Mouse (Mus musculus) small intestine, adult 2 months (tissue): ENCODE measurements around the gene Kirrel3. TPM values are rescaled to one million over a fixed set of nuclear protein-coding genes. Genes with fewer than 3 reads are reported as not detected.

Experiments used
- H3K27ac ChIP-seq: fragments of 200-500 bp; 2 replicates; pipeline ENCODE4 v1.5.1; 2012; ENCODE audit warnings: low read depth, low read length, control low read depth, inconsistent platforms; ENCODE audit not compliant: insufficient read depth
- H3K27me3 ChIP-seq: fragments of 200-500 bp; 2 replicates; pipeline ENCODE4 v1.6.1; 2012; ENCODE audit warnings: mild to moderate bottlenecking, moderate library complexity, low read length, inconsistent platforms; ENCODE audit not compliant: control insufficient read depth, insufficient read depth
- H3K36me3 ChIP-seq: fragments of 200-500 bp; 2 replicates; pipeline ENCODE4 v1.6.1; 2012; ENCODE audit warnings: mild to moderate bottlenecking, low read length, control low read depth, inconsistent platforms; ENCODE audit not compliant: control insufficient read depth, insufficient read depth
- H3K4me1 ChIP-seq: fragments of 200-500 bp; 2 replicates; pipeline ENCODE4 v1.6.1; 2012; ENCODE audit warnings: low read length, inconsistent platforms, mixed read lengths; ENCODE audit not compliant: control insufficient read depth, insufficient read depth, insufficient read length
- H3K4me3 ChIP-seq: fragments of 200-500 bp; 2 replicates; pipeline ENCODE4 v1.5.1; 2012; ENCODE audit warnings: low read depth, mild to moderate bottlenecking, control low read depth, inconsistent platforms, low read length, moderate library complexity
- CTCF ChIP-seq: fragments of 200-500 bp; IDR thresholded peaks from 2 replicates; pipeline ENCODE4 v1.5.1; 2012; ENCODE audit warnings: low read depth, mild to moderate bottlenecking, control low read depth, inconsistent platforms, low read length, moderate library complexity, mixed read lengths; ENCODE audit not compliant: insufficient replicate concordance, insufficient read length; ENCODE audit errors: extremely low read depth
- POLR2A ChIP-seq: fragments of 200-500 bp; IDR thresholded peaks from 2 replicates; pipeline ENCODE4 v1.6.1; 2012; ENCODE audit warnings: low read depth, mild to moderate bottlenecking, control low read depth, inconsistent platforms, low read length, moderate library complexity
- WGBS: fragments of 180-500 bp; shearing (Covaris S2); methylation state at CpG from one replicate; pipeline ENCODE4 v1.1.7; 2018; 5-methylcytosine and 5-hydroxymethylcytosine counted together
- polyA plus RNA-seq: library from polyadenylated mRNA; depleted of rRNA; stranded (reverse); fragments of >200 nt; gene quantifications from 2 replicates; pipeline ENCODE4 v1.2.3, GENCODE M21; 2012

Gene Kirrel3
- polyA plus RNA-seq, 1 experiment: 0.22 TPM

DNA sequence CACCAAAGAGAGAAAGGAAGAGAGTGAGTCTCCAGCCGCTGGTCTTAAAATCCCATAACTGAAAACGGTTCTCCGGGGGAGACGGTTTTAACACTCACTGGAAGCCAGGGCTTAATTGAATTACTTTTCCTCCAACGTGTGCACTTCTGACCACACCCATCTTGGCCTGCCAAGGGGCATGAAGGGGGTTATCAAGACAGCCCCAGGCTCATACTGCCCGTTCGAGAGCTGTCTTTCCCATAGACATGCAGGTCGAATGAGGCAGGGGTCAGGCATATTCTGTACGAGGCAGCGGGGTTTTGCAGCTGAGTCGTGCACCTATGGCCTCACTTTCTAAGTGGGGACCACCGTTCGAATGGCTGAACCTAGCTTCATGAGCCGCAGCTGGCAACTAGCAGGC is 475.5 kb downstream of the Kirrel3 start:
- Histone ChIP-seq H3K4me1 (no peaks in the 10 kb centered on the region), H3K27me3 (no peaks in the 10 kb centered on the region), H3K4me3 (no peak overlapping the region), H3K36me3 (no peaks in the 10 kb centered on the region), H3K27ac (no peak overlapping the region)
- TF ChIP-seq POLR2A: no peak
- TF ChIP-seq CTCF: no peak
- WGBS: 67% methylated on average over 14 of the region's 14 CpGs

- no peak for TF ChIP-seq CTCF
- TF ChIP-seq POLR2A: no peak
- Histone ChIP-seq H3K27ac (no peak overlapping the region), H3K4me3 (no peak overlapping the region), H3K27me3 (no peaks in the 10 kb centered on the region), H3K36me3 (no peaks in the 10 kb centered on the region), H3K4me1 (no peaks in the 10 kb centered on the region)
- 89% methylated on average over 4 of the region's 4 CpGs for WGBS
Observed at GRCm38 (mm10) chr9:34962251-34962650, 476.6 kb downstream of the Kirrel3 start.

- Histone ChIP-seq H3K4me3 (no peak overlapping the region), H3K27ac (no peak overlapping the region), H3K36me3 (no peaks in the 10 kb centered on the region), H3K4me1 (no peaks in the 10 kb centered on the region), H3K27me3 (no peaks in the 10 kb centered on the region)
- TF ChIP-seq CTCF (no peak), POLR2A (no peak)
- 63% methylated on average over 3 of the region's 3 CpGs for WGBS
Observed at GRCm38 (mm10) chr9:34963593-34963992, 477.9 kb downstream of the Kirrel3 start.

- no peaks in the 10 kb centered on the region for H3K27me3 ChIP-seq
- H3K4me3 ChIP-seq: no peak overlapping the region
- H3K36me3 ChIP-seq: no peaks in the 10 kb centered on the region
- no peak for TF ChIP-seq POLR2A
- TF ChIP-seq CTCF: no peak
- WGBS: 83% methylated on average over 14 of the region's 14 CpGs
- H3K27ac ChIP-seq: no peak overlapping the region
- no peaks in the 10 kb centered on the region for H3K4me1 ChIP-seq
Observed at GRCm38 (mm10) chr9:34964172-34965040, 478.7 kb downstream of the Kirrel3 start.

DNA sequence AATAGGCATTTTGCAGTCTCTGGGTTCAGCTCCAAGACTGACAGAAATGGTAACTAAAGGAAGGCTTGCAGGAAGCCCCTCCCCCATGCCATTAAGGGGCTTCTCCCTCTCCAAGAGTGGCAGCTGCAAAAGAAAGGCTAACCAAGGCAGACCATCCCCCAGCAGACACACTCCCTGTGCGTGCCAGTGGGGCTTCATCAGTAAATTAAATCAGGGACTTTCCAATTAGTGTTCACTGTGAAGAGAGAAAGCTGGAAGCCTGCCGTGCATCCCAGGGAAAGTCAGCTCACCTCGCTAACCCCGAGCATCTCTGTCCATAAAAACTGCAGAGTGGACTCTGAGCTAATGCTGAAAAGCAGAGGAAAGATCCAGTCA is 479.3 kb downstream of the Kirrel3 start:
- no peaks in the 10 kb centered on the region for H3K27me3 ChIP-seq
- H3K36me3 ChIP-seq: no peaks in the 10 kb centered on the region
- H3K4me1 ChIP-seq: no peaks in the 10 kb centered on the region
- TF ChIP-seq CTCF: no peak
- TF ChIP-seq POLR2A: no peak
- no peak overlapping the region for H3K27ac ChIP-seq
- WGBS: 55% methylated on average over 4 of the region's 4 CpGs
- H3K4me3 ChIP-seq: no peak overlapping the region

DNA sequence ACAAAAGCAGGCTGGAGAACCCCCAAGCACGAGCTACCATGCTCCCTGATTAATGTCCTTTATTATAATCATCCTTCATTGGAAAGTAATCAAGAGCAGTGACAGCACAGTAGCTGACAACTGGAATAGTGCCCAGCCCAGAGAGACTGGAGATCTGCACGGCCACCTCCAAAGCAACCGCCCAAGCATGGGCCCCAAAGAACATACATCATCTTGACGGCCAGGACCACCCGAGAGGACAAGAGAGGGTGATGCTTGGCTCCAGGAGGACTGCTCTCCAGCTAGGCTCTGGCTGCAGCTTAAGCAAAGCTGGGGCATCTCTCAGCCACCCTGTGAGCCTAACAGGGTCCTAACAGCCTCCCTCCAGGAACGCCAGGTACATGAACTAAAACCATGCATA is 482.1 kb downstream of the Kirrel3 start:
- no peak overlapping the region for H3K4me3 ChIP-seq
- no peaks in the 10 kb centered on the region for H3K36me3 ChIP-seq
- WGBS: 50% methylated on average over 6 of the region's 6 CpGs
- TF ChIP-seq POLR2A (no peak), CTCF (no peak)
- H3K27me3 ChIP-seq: peaks cover 8% of the 10 kb centered on the region
- H3K4me1 ChIP-seq: no peaks in the 10 kb centered on the region
- H3K27ac ChIP-seq: no peak overlapping the region

DNA sequence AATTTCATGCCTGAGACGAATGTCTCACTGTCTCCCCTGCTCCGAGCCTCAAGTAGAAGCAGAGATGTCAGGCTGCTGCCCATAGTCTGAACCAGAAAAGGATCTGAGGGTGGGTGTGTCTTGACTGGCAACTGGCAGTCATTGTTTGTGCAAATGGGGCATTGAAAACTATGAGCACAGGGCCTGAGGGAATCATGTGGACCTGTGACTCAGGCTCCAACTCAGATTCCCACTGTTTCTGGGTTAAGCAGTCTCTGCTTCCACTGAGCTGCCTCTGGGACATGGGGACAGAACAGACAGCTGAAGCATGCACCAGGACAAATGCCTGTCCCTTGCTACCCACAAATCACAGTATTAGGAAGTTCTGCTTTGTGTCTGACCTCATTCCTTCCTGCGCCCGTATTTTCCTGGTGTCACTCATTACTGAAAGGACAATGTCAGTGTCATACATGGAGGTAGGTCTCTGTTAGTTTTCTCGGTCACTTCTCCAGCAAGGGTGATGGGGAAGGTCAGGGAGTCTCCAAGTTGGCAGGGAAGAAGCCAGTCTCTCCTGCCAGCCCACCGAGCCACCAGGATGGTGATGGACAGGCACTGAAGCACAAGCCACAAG is 484.3 kb downstream of the Kirrel3 start:
- Histone ChIP-seq H3K27me3 (peaks cover 20% of the 10 kb centered on the region), H3K36me3 (no peaks in the 10 kb centered on the region), H3K4me1 (no peaks in the 10 kb centered on the region), H3K27ac (no peak overlapping the region), H3K4me3 (no peak overlapping the region)
- no peak for TF ChIP-seq POLR2A
- no peak for TF ChIP-seq CTCF
- WGBS: 74% methylated on average over 6 of the region's 6 CpGs

DNA sequence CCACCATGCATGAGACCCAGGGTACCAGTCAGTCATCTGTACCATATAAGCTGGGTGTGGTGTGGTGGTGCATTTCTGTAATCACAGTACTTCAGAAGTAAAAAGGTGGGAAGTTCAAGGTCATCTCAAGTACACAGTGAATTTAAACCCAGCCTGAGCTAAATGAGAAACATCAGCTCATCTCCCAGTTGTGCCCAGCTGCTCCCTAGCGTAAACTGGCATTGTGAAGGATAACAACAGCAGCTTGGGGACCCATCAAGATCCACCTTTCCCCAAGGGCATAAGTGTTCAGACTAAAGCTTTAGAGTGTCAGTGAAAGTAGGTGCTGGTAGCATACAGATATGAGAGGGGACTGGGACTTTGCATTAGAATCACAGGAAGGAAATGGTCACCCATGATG is 488.6 kb downstream of the Kirrel3 start:
- H3K27me3 ChIP-seq: peaks cover 43% of the 10 kb centered on the region
- 98% methylated on average over 1 of the region's 1 CpGs for WGBS
- H3K27ac ChIP-seq: no peak overlapping the region
- no peaks in the 10 kb centered on the region for H3K4me1 ChIP-seq
- TF ChIP-seq POLR2A (no peak), CTCF (no peak)
- H3K36me3 ChIP-seq: no peaks in the 10 kb centered on the region
- no peak overlapping the region for H3K4me3 ChIP-seq
